Mouse (Mus musculus) cerebellum, adult 2 months (tissue): ENCODE data around the gene Gli2.

Source experiments
- CTCF ChIP-seq: fragments of 200-500 bp; IDR thresholded peaks from 2 replicates; pipeline ENCODE4 v1.5.1; 2011; ENCODE audit warnings: low read depth, mild to moderate bottlenecking, control low read depth, low read length, moderate library complexity, borderline replicate concordance; ENCODE audit not compliant: insufficient read depth
- POLR2A ChIP-seq: fragments of 200-500 bp; IDR thresholded peaks from 2 replicates; pipeline ENCODE4 v1.6.1; 2011; ENCODE audit warnings: low read length, control low read depth, borderline replicate concordance; ENCODE audit not compliant: insufficient read depth

GRCm38 (mm10) chr1:118932167-118932566, 121.3 kb downstream of the Gli2 start:
- TF ChIP-seq CTCF (no peak), POLR2A (no peak)
